Mouse (Mus musculus): ENCODE results near the gene Inpp4b. TPM values are rescaled to one million over a fixed set of nuclear protein-coding genes. Genes with fewer than 3 reads are reported as not detected.

Inpp4b gene
- polyA plus RNA-seq, 1 experiment: 2.7 TPM

- H3K27ac ChIP-seq (ENCODE audit: insufficient read depth, low read length): no peak overlapping the region
- TF ChIP-seq POLR2A (IDR thresholded peaks at IDR 0.05; ENCODE audit: extremely low read depth, insufficient read depth, low read length): no peak
- no peak for TF ChIP-seq CTCF (IDR thresholded peaks at IDR 0.05; ENCODE audit: extremely low read depth, insufficient read depth, low read length)
- no peaks in the 10 kb centered on the region for H3K4me1 ChIP-seq (ENCODE audit: control insufficient read depth, insufficient read depth, low read length)
- no peak overlapping the region for H3K4me3 ChIP-seq (ENCODE audit: insufficient read depth, low read length)
Observed at GRCm38 (mm10) chr8:81826406-81826805, 484.1 kb downstream of the Inpp4b start.

DNA sequence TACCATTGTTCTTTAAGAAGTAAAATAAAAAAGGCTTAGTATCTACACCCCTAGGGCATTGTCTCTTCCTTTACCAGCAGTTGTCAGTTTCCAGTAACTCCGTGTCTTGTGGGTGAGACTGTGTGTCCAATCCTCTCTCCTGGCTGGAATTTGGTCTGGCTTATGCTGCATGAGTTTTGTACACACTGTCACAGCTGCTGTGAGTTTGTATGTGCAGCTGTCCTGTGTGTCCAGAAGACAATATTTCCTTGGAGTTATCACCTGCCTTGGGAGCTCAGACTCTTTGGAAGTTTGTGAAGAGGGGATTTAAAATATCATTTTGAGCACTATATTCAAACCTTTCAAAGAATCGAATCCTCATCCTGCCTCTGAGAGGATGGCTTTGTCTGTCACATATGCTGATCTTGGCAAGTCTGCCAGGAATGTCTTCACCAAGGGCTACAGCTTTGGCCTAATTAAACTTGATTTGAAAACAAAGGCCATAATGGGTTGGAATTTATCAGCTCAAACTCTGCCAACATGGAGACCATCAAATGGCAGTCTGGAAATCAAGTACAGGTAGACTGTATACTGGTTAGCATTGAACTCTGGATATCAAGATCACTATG is 485.1 kb downstream of the Inpp4b start:
- no peak overlapping the region for H3K4me3 ChIP-seq (ENCODE audit: insufficient read depth, low read length)
- no peak overlapping the region for H3K27ac ChIP-seq (ENCODE audit: insufficient read depth, low read length)
- TF ChIP-seq POLR2A (IDR thresholded peaks at IDR 0.05; ENCODE audit: extremely low read depth, insufficient read depth, low read length) (no peak), CTCF (IDR thresholded peaks at IDR 0.05; ENCODE audit: extremely low read depth, insufficient read depth, low read length) (no peak)
- H3K4me1 ChIP-seq (ENCODE audit: control insufficient read depth, insufficient read depth, low read length): no peaks in the 10 kb centered on the region

DNA sequence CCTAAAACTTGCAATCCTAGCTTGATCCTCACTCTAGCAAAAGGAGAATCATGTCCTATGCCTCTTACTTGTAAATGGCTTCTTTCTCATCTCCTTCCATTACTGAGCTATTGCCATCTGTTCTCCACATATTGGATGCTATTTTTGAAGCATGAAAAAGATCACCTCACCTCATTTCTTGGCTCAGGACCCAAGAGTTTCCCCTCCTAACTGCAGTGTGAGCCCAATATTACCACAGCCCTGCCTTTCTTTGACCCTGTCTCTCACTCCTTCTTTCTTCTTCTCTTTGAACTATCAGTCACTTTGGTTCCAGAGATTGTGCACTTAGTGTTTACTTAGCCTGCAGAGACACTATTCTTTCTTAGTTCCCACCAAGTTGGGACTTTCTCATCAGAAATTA is 489.1 kb downstream of the Inpp4b start:
- no peak for TF ChIP-seq CTCF (IDR thresholded peaks at IDR 0.05; ENCODE audit: extremely low read depth, insufficient read depth, low read length)
- TF ChIP-seq POLR2A (IDR thresholded peaks at IDR 0.05; ENCODE audit: extremely low read depth, insufficient read depth, low read length): no peak
- Histone ChIP-seq H3K4me1 (ENCODE audit: control insufficient read depth, insufficient read depth, low read length) (no peaks in the 10 kb centered on the region), H3K27ac (ENCODE audit: insufficient read depth, low read length) (no peak overlapping the region)

GRCm38 (mm10) chr8:81833852-81834251 is 491.5 kb downstream of the Inpp4b start:
- H3K4me3 ChIP-seq (ENCODE audit: insufficient read depth, low read length): no peak overlapping the region
- H3K27ac ChIP-seq (ENCODE audit: insufficient read depth, low read length): no peak overlapping the region
- TF ChIP-seq POLR2A (IDR thresholded peaks at IDR 0.05; ENCODE audit: extremely low read depth, insufficient read depth, low read length) (no peak), CTCF (IDR thresholded peaks at IDR 0.05; ENCODE audit: extremely low read depth, insufficient read depth, low read length) (no peak)
- H3K4me1 ChIP-seq (ENCODE audit: control insufficient read depth, insufficient read depth, low read length): no peaks in the 10 kb centered on the region

More for the DNA sequence above, 489.1 kb downstream of the Inpp4b start:
- no peak overlapping the region for H3K4me3 ChIP-seq (ENCODE audit: insufficient read depth, low read length)

GRCm38 (mm10) chr8:81840512-81840911 is 498.2 kb downstream of the Inpp4b start:
- no peaks in the 10 kb centered on the region for H3K4me1 ChIP-seq (ENCODE audit: control insufficient read depth, insufficient read depth, low read length)
- TF ChIP-seq POLR2A (IDR thresholded peaks at IDR 0.05; ENCODE audit: extremely low read depth, insufficient read depth, low read length): no peak
- no peak for TF ChIP-seq CTCF (IDR thresholded peaks at IDR 0.05; ENCODE audit: extremely low read depth, insufficient read depth, low read length)
- no peak overlapping the region for H3K27ac ChIP-seq (ENCODE audit: insufficient read depth, low read length)

DNA sequence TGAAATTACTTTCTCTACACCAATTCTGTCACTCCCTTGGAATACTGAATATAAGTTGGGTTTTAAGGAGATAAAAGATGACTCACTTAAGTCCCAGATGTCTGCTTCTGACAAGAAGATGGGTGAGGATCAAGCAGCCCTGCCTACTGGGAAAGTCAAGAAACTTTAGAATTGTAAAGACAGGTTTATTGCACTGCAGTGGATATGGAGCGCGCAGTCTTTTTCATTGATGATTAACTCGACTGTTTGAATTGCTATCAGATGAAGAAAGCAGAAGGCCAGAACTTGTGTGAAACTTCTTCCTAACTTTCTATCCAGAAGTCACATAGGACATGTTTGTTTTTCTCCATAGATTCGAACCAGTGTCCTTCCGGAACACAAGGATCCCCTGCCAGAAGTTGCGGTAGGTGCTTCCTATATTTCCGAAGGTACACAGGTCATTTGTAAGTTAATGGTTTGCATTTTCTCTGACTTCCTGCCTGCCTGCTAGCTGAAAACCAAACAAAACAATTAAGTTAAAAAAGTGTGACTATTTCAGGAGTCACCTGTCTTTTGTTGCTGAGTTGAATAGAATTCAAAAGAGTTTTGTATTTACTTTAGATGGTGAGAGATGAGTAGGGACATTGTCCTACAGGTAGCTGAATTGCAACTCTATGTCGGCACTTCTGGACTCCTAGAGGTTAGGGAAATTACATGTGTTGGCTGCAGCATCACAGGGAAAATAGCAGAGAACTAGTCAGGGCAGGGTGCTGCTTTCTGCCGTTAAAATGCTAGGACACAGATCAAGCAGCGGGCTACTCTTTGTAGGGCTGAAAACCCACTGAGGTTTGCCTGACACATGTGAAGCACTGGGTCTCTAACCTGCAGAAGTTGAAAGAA is 502.0 kb downstream of the Inpp4b start:
- H3K4me3 ChIP-seq (ENCODE audit: insufficient read depth, low read length): no peak overlapping the region
- no peaks in the 10 kb centered on the region for H3K4me1 ChIP-seq (ENCODE audit: control insufficient read depth, insufficient read depth, low read length)
- no peak overlapping the region for H3K27ac ChIP-seq (ENCODE audit: insufficient read depth, low read length)
- no peak for TF ChIP-seq CTCF (IDR thresholded peaks at IDR 0.05; ENCODE audit: extremely low read depth, insufficient read depth, low read length)
- no peak for TF ChIP-seq POLR2A (IDR thresholded peaks at IDR 0.05; ENCODE audit: extremely low read depth, insufficient read depth, low read length)

More at GRCm38 (mm10) chr8:81840512-81840911, 498.2 kb downstream of the Inpp4b start:
- no peak overlapping the region for H3K4me3 ChIP-seq (ENCODE audit: insufficient read depth, low read length)

DNA sequence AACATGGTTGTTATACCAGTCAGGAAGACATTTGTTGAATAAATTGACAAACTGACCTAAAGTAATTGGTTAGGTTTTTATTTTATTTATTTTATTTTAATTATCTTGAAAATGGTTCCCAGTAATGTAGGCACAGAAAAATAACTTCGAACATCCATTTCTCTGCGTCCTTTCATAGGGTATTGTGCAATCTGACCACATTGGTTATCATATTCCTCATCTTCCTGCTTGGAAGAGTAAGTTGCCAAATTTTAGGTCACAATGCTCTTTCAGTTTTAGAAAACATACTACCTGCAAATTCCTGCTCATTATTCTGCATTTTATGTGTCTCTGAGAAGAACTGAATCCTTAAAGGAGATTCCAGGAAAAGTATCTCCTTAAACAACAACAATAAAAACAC is 505.6 kb downstream of the Inpp4b start:
- TF ChIP-seq CTCF (IDR thresholded peaks at IDR 0.05; ENCODE audit: extremely low read depth, insufficient read depth, low read length) (no peak), POLR2A (IDR thresholded peaks at IDR 0.05; ENCODE audit: extremely low read depth, insufficient read depth, low read length) (no peak)
- H3K4me1 ChIP-seq (ENCODE audit: control insufficient read depth, insufficient read depth, low read length): no peaks in the 10 kb centered on the region
- H3K27ac ChIP-seq (ENCODE audit: insufficient read depth, low read length): no peak overlapping the region
- no peak overlapping the region for H3K4me3 ChIP-seq (ENCODE audit: insufficient read depth, low read length)

DNA sequence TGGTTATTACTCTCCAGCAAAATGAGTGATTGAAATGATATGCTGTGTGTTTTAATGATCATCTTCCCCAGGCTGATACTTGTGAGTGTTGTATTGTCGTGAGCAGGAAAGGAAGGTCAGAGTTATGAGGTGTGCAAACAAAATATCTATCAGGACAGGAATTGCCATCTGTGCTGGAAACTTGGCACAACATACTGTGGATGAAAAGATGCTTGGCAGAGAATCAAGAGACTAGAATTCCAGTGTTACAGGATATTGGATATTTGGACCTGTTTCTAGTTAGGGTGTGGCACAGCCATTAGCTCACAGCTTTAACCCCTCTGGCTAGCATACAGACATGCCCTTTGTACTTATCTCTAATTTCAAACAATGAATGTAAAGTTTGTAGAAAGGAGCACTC is 507.6 kb downstream of the Inpp4b start:
- H3K27ac ChIP-seq (ENCODE audit: insufficient read depth, low read length): no peak overlapping the region
- no peak for TF ChIP-seq POLR2A (IDR thresholded peaks at IDR 0.05; ENCODE audit: extremely low read depth, insufficient read depth, low read length)
- H3K4me1 ChIP-seq (ENCODE audit: control insufficient read depth, insufficient read depth, low read length): no peaks in the 10 kb centered on the region
- no peak overlapping the region for H3K4me3 ChIP-seq (ENCODE audit: insufficient read depth, low read length)

- H3K27ac ChIP-seq (ENCODE audit: insufficient read depth, low read length): no peak overlapping the region
- TF ChIP-seq POLR2A (IDR thresholded peaks at IDR 0.05; ENCODE audit: extremely low read depth, insufficient read depth, low read length): no peak
- no peak for TF ChIP-seq CTCF (IDR thresholded peaks at IDR 0.05; ENCODE audit: extremely low read depth, insufficient read depth, low read length)
- H3K4me3 ChIP-seq (ENCODE audit: insufficient read depth, low read length): no peak overlapping the region
- no peaks in the 10 kb centered on the region; the same call in 1 of the 2 replicates for H3K4me1 ChIP-seq (ENCODE audit: control insufficient read depth, insufficient read depth, low read length)
Observed at GRCm38 (mm10) chr8:81853184-81853583, 510.8 kb downstream of the Inpp4b start.

GRCm38 (mm10) chr8:81854543-81854942 is 512.2 kb downstream of the Inpp4b start:
- H3K27ac ChIP-seq (ENCODE audit: insufficient read depth, low read length): no peak overlapping the region; the same call in 1 of the 2 replicates
- TF ChIP-seq POLR2A (IDR thresholded peaks at IDR 0.05; ENCODE audit: extremely low read depth, insufficient read depth, low read length) (no peak), CTCF (IDR thresholded peaks at IDR 0.05; ENCODE audit: extremely low read depth, insufficient read depth, low read length) (no peak)
- H3K4me1 ChIP-seq (ENCODE audit: control insufficient read depth, insufficient read depth, low read length): no peaks in the 10 kb centered on the region; the same call in 1 of the 2 replicates
- H3K4me3 ChIP-seq (ENCODE audit: insufficient read depth, low read length): no peak overlapping the region

All from cortical plate, adult 2 months (tissue).